Mouse (Mus musculus) ES-CJ7 (cell line): ENCODE measurements at regions not wholly inside any gene's neighbourhood (a gene's known extent, or its start where the extent isn't known, plus 50 kb on each side); places are given as distances from the start of the nearest gene placed in this dataset.

Experiments used
- DNase-seq: peaks from one replicate; pipeline ENCODE4 v3.0.0; 2011; ENCODE audit warnings: low read depth, low spot score

- no peak for DNase-seq
Observed at GRCm38 (mm10) chr10:117542351-117542750, 86.9 kb upstream of the Cpm start.

- no peak for DNase-seq
Observed at GRCm38 (mm10) chr10:117541487-117541886, 87.8 kb upstream of the Cpm start.

- no peak for DNase-seq
Observed at GRCm38 (mm10) chr10:117540747-117541398, 88.4 kb upstream of the Cpm start.

GRCm38 (mm10) chr10:117540112-117540594 lies 89.1 kb upstream of the Cpm start:
- DNase-seq = no peak

DNA sequence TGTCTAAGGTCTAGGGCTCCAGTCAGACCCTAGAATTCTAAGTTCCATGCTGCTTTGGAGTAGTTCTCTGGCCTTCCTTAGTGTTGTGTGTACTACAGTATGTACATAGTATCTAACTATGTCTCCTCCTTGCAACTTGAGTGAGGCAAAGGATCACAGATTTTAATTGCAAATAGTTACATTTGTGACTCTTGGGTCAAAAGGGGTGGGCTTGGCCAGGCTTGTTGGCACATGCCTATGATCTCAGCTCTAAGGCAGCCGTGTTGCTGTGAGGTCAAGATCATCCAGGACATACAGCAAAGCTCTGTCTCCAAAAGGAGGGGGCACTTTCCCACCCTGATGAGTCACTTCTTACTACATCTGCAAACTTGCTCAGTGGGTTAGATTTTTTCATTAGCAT lies 89.8 kb upstream of the Cpm start:
- DNase-seq = no peak

DNA sequence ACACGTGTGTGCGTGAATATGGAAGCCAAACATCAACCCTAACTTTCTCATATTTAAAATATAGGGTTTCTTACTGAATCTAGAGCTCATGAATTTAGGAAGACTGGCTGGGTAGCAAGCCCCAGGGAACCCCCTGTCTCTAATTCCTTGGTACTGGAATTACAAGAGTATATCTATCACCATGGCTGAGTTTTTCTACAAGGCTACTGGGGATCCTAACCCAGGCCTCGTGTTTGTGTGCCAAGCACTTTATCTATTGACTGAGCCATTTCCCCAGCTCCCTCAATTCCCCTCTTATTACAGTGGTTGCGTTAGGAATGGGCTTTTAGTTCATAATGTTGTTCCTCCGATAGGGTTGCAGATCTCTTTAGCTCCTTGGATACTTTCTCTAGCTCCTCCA lies 90.6 kb upstream of the Cpm start:
- no peak for DNase-seq

DNA sequence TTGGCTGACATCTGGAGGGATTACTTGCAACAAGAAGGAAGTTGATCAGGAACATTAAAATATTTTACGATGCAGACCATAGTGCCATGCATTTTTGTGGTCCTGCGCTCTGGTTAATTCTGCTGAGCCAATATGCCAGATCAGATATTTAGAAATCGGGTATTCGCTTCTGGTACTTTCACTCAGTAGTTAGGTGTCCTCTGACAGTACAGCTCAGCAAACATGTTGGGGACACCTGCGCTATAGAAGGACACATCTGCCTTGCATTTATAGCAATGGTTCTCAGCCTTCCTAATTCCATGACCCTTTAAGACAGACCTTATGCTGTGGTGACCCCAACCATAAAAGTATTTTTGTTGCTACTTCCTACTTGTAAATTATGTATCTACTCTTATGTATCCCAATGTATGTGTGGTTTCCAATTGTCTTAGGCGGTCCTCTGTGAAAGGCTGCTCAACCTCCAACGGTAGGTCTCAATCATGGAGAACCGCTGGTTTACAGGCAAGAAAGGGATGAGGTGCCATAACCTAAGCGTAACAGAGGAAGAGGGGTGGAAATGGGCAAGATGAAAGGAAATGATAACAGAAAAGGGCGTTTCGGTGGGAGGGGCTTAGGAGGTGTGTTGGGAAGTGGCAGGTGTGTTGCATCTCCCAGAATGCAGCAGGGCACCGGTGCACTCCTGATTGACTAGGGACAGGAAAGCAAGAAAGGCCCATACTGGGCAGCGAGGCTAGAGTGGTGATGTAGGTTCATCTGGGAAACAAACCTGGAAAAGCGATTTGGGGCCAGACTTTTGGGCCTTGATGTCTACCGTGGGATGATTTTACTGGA lies 92.3 kb upstream of the Cpm start:
- no peak for DNase-seq

DNA sequence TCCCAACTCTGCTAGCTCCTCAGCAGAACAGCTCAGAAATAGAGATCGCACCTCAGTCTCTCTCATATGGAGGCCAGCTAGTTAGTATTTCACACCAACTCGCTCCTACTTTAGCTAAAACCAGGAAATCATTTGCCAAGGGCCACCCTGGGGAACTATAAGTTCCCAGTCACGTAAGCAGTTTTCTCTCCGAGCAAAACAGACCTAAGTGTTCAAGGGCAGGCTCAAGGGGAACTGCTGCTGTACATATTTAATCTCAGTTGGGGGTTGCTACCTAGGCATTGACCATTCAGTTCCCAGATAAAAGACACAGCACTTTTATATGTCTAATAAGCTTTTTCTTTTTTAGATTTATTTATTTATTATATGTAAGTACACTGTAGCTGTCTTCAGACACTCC lies 93.5 kb upstream of the Cpm start:
- no peak for DNase-seq

DNA sequence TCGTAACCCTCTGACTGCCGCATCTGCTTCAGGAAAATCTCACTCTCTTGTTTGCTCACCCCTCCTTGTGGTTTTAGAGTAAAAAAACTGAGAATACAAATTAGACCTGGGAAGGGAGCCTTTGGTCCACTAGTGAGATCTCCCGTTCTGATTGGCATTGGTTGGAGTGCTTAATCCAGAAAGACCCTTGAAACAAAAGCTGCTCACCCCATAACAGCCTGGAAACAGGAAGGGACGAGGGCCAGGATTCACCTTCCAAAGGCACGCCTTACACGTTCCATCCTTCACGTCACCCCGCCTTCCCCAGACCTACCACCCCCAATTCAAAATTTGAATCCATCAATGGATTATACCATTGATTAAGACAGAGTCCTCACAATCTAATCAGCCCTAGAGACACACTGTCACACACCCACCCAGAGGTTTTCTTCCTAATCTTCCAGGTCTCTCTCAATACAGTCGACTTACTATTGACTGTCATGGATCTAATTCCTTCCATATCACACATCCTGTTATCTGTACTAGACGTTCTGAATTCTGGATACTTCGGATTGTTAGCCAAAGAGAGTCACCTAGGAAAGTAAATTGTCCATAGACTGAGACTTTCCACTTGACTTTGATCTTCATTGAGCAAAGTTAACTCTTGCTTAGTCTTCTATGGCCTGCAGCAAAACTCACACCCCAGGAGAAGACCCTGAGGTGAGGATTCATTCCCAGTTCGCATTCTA lies 94.1 kb upstream of the Cpm start:
- DNase-seq = no peak

DNA sequence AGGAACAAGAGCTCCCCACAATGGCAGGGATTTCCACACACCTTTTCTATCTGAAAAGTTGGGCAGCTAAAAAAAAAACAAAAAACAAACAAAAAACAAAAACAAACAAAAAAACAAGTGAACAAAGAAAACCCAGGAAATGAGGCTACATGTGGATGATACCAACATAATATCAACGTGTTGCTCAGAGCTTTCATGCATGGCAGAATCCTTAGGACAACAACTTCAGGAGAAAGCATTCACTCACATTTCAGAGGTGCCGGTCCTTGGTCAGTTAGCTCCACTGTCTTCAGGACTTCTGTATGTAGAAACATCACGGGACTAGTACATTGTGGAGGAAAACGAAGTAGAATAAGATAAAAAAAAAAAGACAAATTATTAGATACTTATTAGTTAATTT lies 94.8 kb upstream of the Cpm start:
- DNase-seq = no peak

DNA sequence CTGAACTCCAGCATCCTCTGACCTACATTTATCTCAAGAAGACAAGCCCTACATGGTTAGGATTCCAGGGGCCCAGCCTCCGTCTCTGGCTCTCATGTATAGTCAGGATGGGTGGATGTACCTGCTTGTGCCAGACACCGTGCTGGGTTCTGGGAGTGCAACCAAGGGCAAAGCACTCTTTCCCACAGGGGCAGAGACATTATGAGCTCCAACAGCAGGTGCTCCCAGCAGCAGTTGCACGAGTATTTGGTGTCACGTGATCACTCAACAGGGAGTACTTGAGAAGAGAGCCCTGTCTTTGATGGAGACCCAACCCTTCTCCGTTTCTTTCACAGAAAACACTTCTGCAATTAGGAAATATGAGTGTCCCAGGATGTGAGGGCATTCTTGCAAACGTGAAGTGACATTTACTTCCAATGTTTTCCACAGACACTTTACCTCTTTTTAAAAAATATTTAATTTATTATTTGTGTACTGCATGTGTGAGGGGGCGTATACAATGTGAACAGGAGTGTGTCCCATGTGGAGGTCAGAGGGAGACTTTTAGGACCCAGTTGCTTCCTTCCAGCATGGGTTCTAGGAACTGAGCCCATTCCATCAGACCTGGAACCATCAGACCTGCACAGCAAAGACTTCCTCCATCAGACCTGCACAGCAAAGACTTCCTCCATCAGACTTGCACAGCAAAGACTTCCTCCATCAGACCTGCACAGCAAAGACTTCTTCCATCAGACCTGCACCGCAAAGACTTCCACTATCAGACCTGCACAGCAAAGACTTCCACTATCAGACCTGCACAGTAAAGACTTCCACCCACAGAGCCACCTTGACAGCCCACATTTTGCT lies 95.5 kb upstream of the Cpm start:
- DNase-seq = no peak

DNA sequence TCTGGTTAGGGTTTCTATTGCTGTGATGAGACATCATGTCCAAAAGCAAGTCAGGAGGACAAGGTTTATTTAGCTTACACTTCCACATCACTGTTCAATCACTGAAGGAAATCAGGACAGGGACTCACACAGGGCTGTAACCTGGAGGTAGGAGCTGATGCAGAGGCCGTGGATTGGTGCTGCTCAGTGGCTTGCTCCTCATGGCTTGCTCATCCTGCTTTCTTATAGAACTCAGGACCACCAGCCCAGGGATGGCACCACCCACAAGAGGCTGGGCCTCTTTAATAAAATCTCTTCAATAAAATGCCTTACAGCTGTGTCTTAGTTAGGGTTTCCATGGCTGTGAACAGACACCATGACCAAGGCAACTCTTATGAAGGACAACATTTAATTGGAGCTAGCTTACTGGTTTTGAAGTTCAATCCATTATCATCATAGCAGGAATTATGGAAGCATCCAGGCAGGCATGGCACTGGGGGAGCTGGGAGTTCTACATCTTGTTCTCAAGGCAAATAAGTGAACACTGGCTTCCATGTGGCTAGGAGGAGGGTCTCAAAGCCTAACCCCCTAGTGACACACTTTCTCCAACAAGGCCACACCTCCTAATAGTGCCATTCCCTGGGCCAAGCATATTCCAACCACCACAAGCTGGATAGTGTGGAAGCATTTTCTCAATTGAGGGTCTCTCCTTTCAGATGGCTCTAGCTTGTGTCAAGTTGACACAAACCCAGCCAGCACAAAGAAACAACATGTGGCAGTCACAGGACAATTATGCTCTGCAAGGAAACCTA lies 96.4 kb upstream of the Cpm start:
- no peak for DNase-seq

- DNase-seq = no peak
Observed at GRCm38 (mm10) chr10:117531798-117532747, 97.2 kb upstream of the Cpm start.

GRCm38 (mm10) chr10:117530859-117531602 lies 98.3 kb upstream of the Cpm start:
- DNase-seq = no peak

GRCm38 (mm10) chr10:117530007-117530858 lies 99.1 kb upstream of the Cpm start:
- no peak for DNase-seq

DNA sequence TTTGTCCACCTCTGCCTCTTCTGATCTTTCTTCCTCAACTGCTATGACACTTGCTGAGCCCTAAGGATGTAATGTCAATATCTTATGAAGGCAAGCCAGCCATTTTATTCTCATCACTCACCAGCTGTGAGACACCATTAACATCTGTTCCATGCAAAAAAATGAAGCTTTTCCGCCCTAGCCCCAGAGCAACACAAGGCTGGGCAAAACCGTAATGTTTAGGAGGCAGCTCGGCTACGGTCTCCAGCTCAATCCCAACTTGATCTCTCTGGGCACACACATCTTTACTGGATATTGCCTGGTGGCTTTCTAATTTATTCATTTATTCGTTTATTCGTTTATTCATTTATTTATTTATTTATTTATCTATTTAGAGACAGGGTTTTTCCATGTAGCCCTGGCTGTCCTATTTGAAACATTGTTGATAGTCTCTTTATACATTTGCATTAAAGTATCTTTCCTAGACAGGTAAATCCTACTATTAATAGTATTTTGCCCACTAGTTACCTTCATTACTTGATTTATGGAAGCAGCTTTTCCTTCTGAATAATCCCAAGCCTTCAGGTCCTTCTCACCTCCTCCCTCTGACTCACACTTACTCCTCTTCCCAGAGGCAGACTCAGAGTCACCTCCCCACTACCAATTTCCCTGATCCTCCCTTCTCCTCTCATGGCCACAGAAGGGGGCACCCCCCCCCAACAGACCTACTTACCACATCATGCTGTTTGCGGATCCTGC lies 99.9 kb upstream of the Cpm start:
- no peak for DNase-seq

GRCm38 (mm10) chr10:117528575-117529268 lies 100.6 kb upstream of the Cpm start:
- no peak for DNase-seq
